Mouse (Mus musculus) MEL (cell line): ENCODE measurements around the gene Pycr2. TPM values are rescaled to one million over a fixed set of nuclear protein-coding genes. Genes with fewer than 3 reads are reported as not detected.
A peak's percentile ranks its signal among the peaks of the same experiment; 100 is the strongest.

Experiments used
- DNase-seq: peaks from one replicate; pipeline ENCODE4 v3.0.0; 2011; ENCODE audit warnings: low read depth, low spot score
- H3K27ac ChIP-seq: 2 replicates; pipeline ENCODE4 v1.5.1; 2012; ENCODE audit warnings: low read depth, mild to moderate bottlenecking, control low read depth, low read length, moderate library complexity; ENCODE audit not compliant: control insufficient read depth
- H3K27me3 ChIP-seq, 2 experiments: fragments of 150-350 bp in 1 of 2; sonication (generic) in 1 of 2; 2 replicates each; pipeline ENCODE4 v1.6.1; 2012; ENCODE audit warnings: low read length in 2 of 2, mild to moderate bottlenecking in 2 of 2, improper control_type of control experiment in 1 of 2, moderate library complexity in 1 of 2; ENCODE audit not compliant: insufficient read depth in 2 of 2, control insufficient read depth in 1 of 2
- H3K36me3 ChIP-seq, 2 experiments: 2 replicates each; pipeline ENCODE4 v1.6.1; 2012 to 2014; ENCODE audit warnings: low read length in 2 of 2, improper control_type of control experiment in 1 of 2, inconsistent platforms in 1 of 2, mild to moderate bottlenecking in 1 of 2; ENCODE audit not compliant: insufficient read depth in 2 of 2, control insufficient read depth in 1 of 2
- H3K4me1 ChIP-seq, 2 experiments: fragments of 150-350 bp in 1 of 2; sonication (generic) in 1 of 2; 2 replicates each; pipeline ENCODE4 v1.6.1; 2012; ENCODE audit warnings: low read length in 2 of 2, improper control_type of control experiment in 1 of 2, mild to moderate bottlenecking in 1 of 2; ENCODE audit not compliant: insufficient read depth in 2 of 2, control insufficient read depth in 1 of 2
- H3K4me3 ChIP-seq, 2 experiments: fragments of 150-350 bp in 1 of 2; sonication (generic) in 1 of 2; 2 replicates each; pipeline ENCODE4 v1.5.1; 2012; ENCODE audit warnings: low read depth in 2 of 2, low read length in 2 of 2, mild to moderate bottlenecking in 2 of 2, moderate library complexity in 2 of 2, control low read depth in 1 of 2, improper control_type of control experiment in 1 of 2; ENCODE audit not compliant: control insufficient read depth in 1 of 2, insufficient read depth in 1 of 2
- H3K79me2 ChIP-seq: 2 replicates; pipeline ENCODE4 v1.6.1; 2012; ENCODE audit warnings: mild to moderate bottlenecking, low read length, moderate library complexity; ENCODE audit not compliant: control insufficient read depth, poor library complexity, insufficient read depth
- H3K9ac ChIP-seq: 2 replicates; pipeline ENCODE4 v1.6.1; 2012; ENCODE audit warnings: low read depth, mild to moderate bottlenecking, control low read depth, low read length, moderate library complexity; ENCODE audit not compliant: control insufficient read depth, poor library complexity, severe bottlenecking
- H3K9me3 ChIP-seq: fragments of 150-350 bp; sonication (generic); replicated peaks from 2 replicates; pipeline ENCODE4 v1.6.1; 2012; ENCODE audit warnings: mild to moderate bottlenecking, low read length, improper control_type of control experiment, moderate library complexity; ENCODE audit not compliant: insufficient read depth
- CTCF ChIP-seq, 3 experiments: IDR thresholded peaks in 2 of 3; conservative IDR thresholded peaks in 1 of 3; 2 replicates each; pipeline ENCODE4 v1.5.1; 2011 to 2012; ENCODE audit warnings: low read length in 3 of 3, low read depth in 2 of 3, mild to moderate bottlenecking in 2 of 3, improper control_type of control experiment in 1 of 3, inconsistent platforms in 1 of 3, mixed read lengths in 1 of 3, moderate library complexity in 1 of 3; ENCODE audit not compliant: control insufficient read depth in 1 of 3, insufficient read depth in 1 of 3, poor library complexity in 1 of 3, severe bottlenecking in 1 of 3
- E2F4 ChIP-seq: IDR thresholded peaks from 2 replicates; pipeline ENCODE4 v1.6.1; 2011; ENCODE audit warnings: low read depth, low read length, improper control_type of control experiment, borderline replicate concordance
- ELF1 ChIP-seq: IDR thresholded peaks from 2 replicates; pipeline ENCODE4 v1.6.1; 2014; ENCODE audit warnings: low read depth, mild to moderate bottlenecking, inconsistent platforms, low read length, improper control_type of control experiment, moderate library complexity
- ETS1 ChIP-seq: IDR thresholded peaks from 2 replicates; pipeline ENCODE4 v1.6.1; 2012; ENCODE audit warnings: low read depth, mild to moderate bottlenecking, inconsistent platforms, low read length, improper control_type of control experiment, moderate library complexity
- GATA1 ChIP-seq: IDR thresholded peaks from 2 replicates; pipeline ENCODE4 v1.6.1; 2011; ENCODE audit warnings: low read depth, low read length, improper control_type of control experiment
- HCFC1 ChIP-seq: IDR thresholded peaks from 2 replicates; pipeline ENCODE4 v1.6.1; 2012; ENCODE audit warnings: low read depth, mild to moderate bottlenecking, inconsistent platforms, low read length, improper control_type of control experiment, moderate library complexity
- JUND ChIP-seq: IDR thresholded peaks from 2 replicates; pipeline ENCODE4 v1.6.1; 2011; ENCODE audit warnings: low read depth, mild to moderate bottlenecking, improper control_type of control experiment, low read length
- KAT2A ChIP-seq: conservative IDR thresholded peaks from 2 replicates; pipeline ENCODE4 v1.6.1; 2012; ENCODE audit warnings: low read depth, low read length, improper control_type of control experiment, inconsistent platforms
- MAZ ChIP-seq: IDR thresholded peaks from 2 replicates; pipeline ENCODE4 v1.6.1; 2012; ENCODE audit warnings: low read depth, mild to moderate bottlenecking, inconsistent platforms, low read length, improper control_type of control experiment
- NRF1 ChIP-seq: IDR thresholded peaks from 2 replicates; pipeline ENCODE4 v1.6.1; 2014; ENCODE audit warnings: low read depth, mild to moderate bottlenecking, inconsistent platforms, low read length, improper control_type of control experiment, moderate library complexity; ENCODE audit not compliant: poor library complexity, insufficient read depth, severe bottlenecking
- RAD21 ChIP-seq: IDR thresholded peaks from 2 replicates; pipeline ENCODE4 v1.6.1; 2011; ENCODE audit warnings: mild to moderate bottlenecking, low read depth, low read length, improper control_type of control experiment
- TBP ChIP-seq: IDR thresholded peaks from 2 replicates; pipeline ENCODE4 v1.8.0; 2011; ENCODE audit warnings: low read depth, low read length, improper control_type of control experiment
- UBTF ChIP-seq: IDR thresholded peaks from 2 replicates; pipeline ENCODE4 v1.6.1; 2012; ENCODE audit warnings: low read depth, mild to moderate bottlenecking, inconsistent platforms, low read length, improper control_type of control experiment, moderate library complexity, borderline replicate concordance; ENCODE audit not compliant: insufficient read depth
- USF1 ChIP-seq: IDR thresholded peaks from 2 replicates; pipeline ENCODE4 v1.6.1; 2014; ENCODE audit warnings: low read depth, mild to moderate bottlenecking, inconsistent platforms, low read length, improper control_type of control experiment, moderate library complexity
- USF2 ChIP-seq, 2 experiments: IDR thresholded peaks; 2 replicates each; pipeline ENCODE4 v1.6.1; 2011 to 2012; ENCODE audit warnings: improper control_type of control experiment in 2 of 2, low read length in 2 of 2, borderline replicate concordance in 1 of 2, inconsistent platforms in 1 of 2, low read depth in 1 of 2, mild to moderate bottlenecking in 1 of 2; ENCODE audit not compliant: insufficient read depth in 1 of 2
- ZKSCAN1 ChIP-seq: IDR thresholded peaks from 2 replicates; pipeline ENCODE4 v1.6.1; 2012; ENCODE audit warnings: low read depth, mild to moderate bottlenecking, inconsistent platforms, low read length, improper control_type of control experiment, moderate library complexity
- ZNF384 ChIP-seq: IDR thresholded peaks from 2 replicates; pipeline ENCODE4 v1.6.1; 2012; ENCODE audit warnings: low read depth, mild to moderate bottlenecking, inconsistent platforms, low read length, improper control_type of control experiment
- polyA plus RNA-seq, 2 experiments: library from polyadenylated mRNA; stranded (reverse) in 1 of 2; unstranded in 1 of 2; fragments of >175 nt in 1 of 2; fragments of >200 nt in 1 of 2; gene quantifications; 2 replicates each; pipeline versions ENCODE4 v1.2.1 to v1.2.4; 2012; ENCODE audit warnings: low replicate concordance in 2 of 2, low read depth in 1 of 2; ENCODE audit not compliant: insufficient read length in 2 of 2, insufficient read depth in 1 of 2, missing spikeins in 1 of 2
- total RNA-seq: library from RNA; depleted of rRNA; stranded (reverse); fragments of 300-350 nt; gene quantifications from 2 replicates; pipeline ENCODE4 v1.2.3, GENCODE M21; 2012

Gene Pycr2
- total and polyA plus RNA-seq, 3 experiments, result 125 to 183 TPM; not detected in 1

DNA sequence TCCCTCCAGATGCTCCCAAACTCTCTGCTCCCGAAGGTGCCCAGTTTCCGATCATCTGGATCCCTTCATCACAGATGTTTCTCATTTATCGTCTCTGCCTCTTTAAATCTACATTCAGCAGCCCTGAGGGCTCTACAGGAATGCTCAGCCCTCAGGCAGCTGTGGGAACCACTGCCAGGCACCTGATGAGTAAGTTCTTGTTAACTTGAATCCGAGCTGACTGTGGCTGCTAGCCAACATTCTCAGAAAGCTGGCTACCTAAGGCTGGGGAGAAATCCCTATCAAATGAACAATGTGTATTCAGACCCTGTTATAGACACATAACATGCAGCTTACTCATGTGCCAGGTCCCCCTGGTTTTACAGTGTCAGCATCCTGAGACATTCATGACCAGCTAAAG, 9.7 kb downstream of the Pycr2 start:
- Histone ChIP-seq H3K79me2 (no peaks in the 10 kb centered on the region), H3K9me3 (no peaks in the 10 kb centered on the region), H3K27ac (no peak overlapping the region), H3K9ac (no peak overlapping the region), H3K4me3 (no peak overlapping the region), H3K27me3 (no peaks in the 10 kb centered on the region), H3K4me1 (peaks cover 5 to 21% of the 10 kb centered on the region in 2 experiments), H3K36me3 (peaks cover 0 to 7% of the 10 kb centered on the region in 2 experiments; a peak in 2 of 4 replicates)
- peak; percentile 28 for DNase-seq
- no peak for TF ChIP-seq TBP

- TF ChIP-seq USF2 (IDR thresholded peaks at IDR 0.05; ENCODE audit: borderline replicate concordance in 1 of 2, insufficient read depth in 1 of 2, low read depth in 1 of 2, low read length in 2 of 2), result no peak
- no peak for TF ChIP-seq USF1
- no peak for TF ChIP-seq CTCF (IDR thresholded peaks at IDR 0.05 in 2 of 3, conservative IDR thresholded peaks at IDR 0.05 in 1 of 3; ENCODE audit: control insufficient read depth in 1 of 3, insufficient read depth in 1 of 3, low read depth in 2 of 3, low read length in 3 of 3, poor library complexity in 1 of 3, severe bottlenecking in 1 of 3)
- no peak for TF ChIP-seq ETS1
- no peak for TF ChIP-seq ZNF384
- no peak for TF ChIP-seq ELF1
- TF ChIP-seq ZKSCAN1, result no peak
- TF ChIP-seq RAD21, result no peak
- no peak for TF ChIP-seq KAT2A
- no peak for TF ChIP-seq HCFC1
- no peak for TF ChIP-seq UBTF
- TF ChIP-seq JUND, result no peak
- no peak for TF ChIP-seq NRF1
- no peak for TF ChIP-seq MAZ
- no peak overlapping the region for H3K27ac ChIP-seq
- no peak for DNase-seq
- peaks cover 0 to 7% of the 10 kb centered on the region in 2 experiments; a peak in 2 of 4 replicates for H3K36me3 ChIP-seq
- H3K9ac ChIP-seq, result no peak overlapping the region
- H3K4me3 ChIP-seq, result no peak overlapping the region
- no peaks in the 10 kb centered on the region for H3K27me3 ChIP-seq
- no peaks in the 10 kb centered on the region for H3K79me2 ChIP-seq
- H3K9me3 ChIP-seq, result no peaks in the 10 kb centered on the region
- peaks cover 5 to 15% of the 10 kb centered on the region in 2 experiments for H3K4me1 ChIP-seq
These were observed 12.3 kb downstream of the Pycr2 start for GRCm38 (mm10) chr1:180916425-180916824.

DNA sequence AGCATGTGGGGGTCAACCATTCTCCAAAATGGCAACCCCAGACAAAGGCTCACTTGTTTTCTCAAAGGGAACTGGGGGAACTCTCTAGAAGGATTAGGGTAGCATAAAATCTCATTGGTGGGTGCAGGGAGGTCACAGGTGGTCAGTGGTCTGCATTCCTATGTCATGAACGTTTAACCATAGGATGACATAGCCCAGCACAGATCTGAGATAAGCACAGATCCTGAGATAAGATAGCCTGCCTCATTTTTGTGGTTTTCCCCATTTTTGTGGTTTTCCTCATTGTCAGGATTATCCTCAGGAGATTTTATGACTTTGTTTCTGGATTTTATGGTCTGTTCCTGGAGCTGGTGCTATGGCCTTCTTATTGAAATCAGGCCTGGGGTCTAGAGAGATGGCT, 13.0 kb downstream of the Pycr2 start:
- Histone ChIP-seq H3K79me2 (no peaks in the 10 kb centered on the region), H3K9ac (no peak overlapping the region), H3K9me3 (no peaks in the 10 kb centered on the region), H3K4me1 (peaks cover 5 to 17% of the 10 kb centered on the region in 2 experiments), H3K36me3 (peaks cover 0 to 11% of the 10 kb centered on the region in 2 experiments; a peak in 2 of 4 replicates), H3K27ac (no peak overlapping the region), H3K4me3 (no peak overlapping the region)
- no peak for DNase-seq
- no peak for TF ChIP-seq E2F4
- TF ChIP-seq GATA1, result peak; percentile 53
- TF ChIP-seq, all 39 proteins: peak for 1
- H3K27me3 ChIP-seq, result no peaks in the 10 kb centered on the region
